Mouse (Mus musculus) ES-E14 (cell line): ENCODE data around the gene Fam83c. TPM values are rescaled to one million over a fixed set of nuclear protein-coding genes. Genes with fewer than 3 reads are reported as not detected.

Experiments
- DNase-seq: peaks from one replicate; pipeline ENCODE4 v3.0.0-alpha.2; 2013; ENCODE audit warnings: low read depth, low spot score
- H3K27ac ChIP-seq: 2 replicates; pipeline ENCODE4 v1.5.1; 2012; ENCODE audit warnings: low read depth, mild to moderate bottlenecking, low read length, moderate library complexity, mixed read lengths; ENCODE audit not compliant: poor library complexity, insufficient read depth, severe bottlenecking
- H3K36me3 ChIP-seq: 2 replicates; pipeline ENCODE4 v1.6.1; 2012; ENCODE audit warnings: mild to moderate bottlenecking, low read length, moderate library complexity, mixed read lengths; ENCODE audit not compliant: control insufficient read depth, poor library complexity, insufficient read depth, severe bottlenecking
- H3K4me1 ChIP-seq, 2 experiments: fragments of 150-350 bp in 1 of 2; sonication (generic) in 1 of 2; 2 replicates each; pipeline ENCODE4 v1.6.1; 2012; ENCODE audit warnings: low read length in 2 of 2, mild to moderate bottlenecking in 1 of 2, mixed read lengths in 1 of 2; ENCODE audit not compliant: control insufficient read depth in 2 of 2, insufficient read depth in 2 of 2, poor library complexity in 1 of 2
- H3K4me3 ChIP-seq, 2 experiments: fragments of 150-350 bp in 1 of 2; sonication (generic) in 1 of 2; 2 replicates each; pipeline ENCODE4 v1.5.1; 2012; ENCODE audit warnings: low read length in 2 of 2, low read depth in 1 of 2, mild to moderate bottlenecking in 1 of 2, mixed read lengths in 1 of 2; ENCODE audit not compliant: insufficient read depth in 1 of 2, poor library complexity in 1 of 2, severe bottlenecking in 1 of 2
- H3K9ac ChIP-seq: 2 replicates; pipeline ENCODE4 v1.6.1; 2012; ENCODE audit warnings: low read depth, mild to moderate bottlenecking, low read length, mixed read lengths; ENCODE audit not compliant: poor library complexity, insufficient read depth, severe bottlenecking
- H3K9me3 ChIP-seq: fragments of 150-350 bp; sonication (generic); 2 replicates; pipeline ENCODE4 v1.6.1; 2012; ENCODE audit warnings: low read depth, mild to moderate bottlenecking, low read length; ENCODE audit not compliant: control insufficient read depth, insufficient read depth
- CHD2 ChIP-seq: IDR thresholded peaks from 2 replicates; pipeline ENCODE4 v1.6.1; 2014; ENCODE audit warnings: mild to moderate bottlenecking, low read depth, low read length, inconsistent platforms
- HCFC1 ChIP-seq: IDR thresholded peaks from 2 replicates; pipeline ENCODE4 v1.6.1; 2012; ENCODE audit warnings: low read length, inconsistent platforms, borderline replicate concordance; ENCODE audit not compliant: insufficient read depth
- MAFK ChIP-seq: IDR thresholded peaks from 2 replicates; pipeline ENCODE4 v1.6.1; 2014; ENCODE audit warnings: mild to moderate bottlenecking, low read depth, low read length, inconsistent platforms; ENCODE audit not compliant: insufficient read depth
- ZC3H11A ChIP-seq: IDR thresholded peaks from 2 replicates; pipeline ENCODE4 v1.6.1; 2012; ENCODE audit warnings: low read depth, mild to moderate bottlenecking, inconsistent platforms, low read length, borderline replicate concordance
- ZNF384 ChIP-seq: IDR thresholded peaks from 2 replicates; pipeline ENCODE4 v1.6.1; 2012; ENCODE audit warnings: low read depth, low read length, inconsistent platforms
- in situ Hi-C, 2 experiments: fragments of 600-800 bp; cut with MboI; formaldehyde crosslinking; loops; one replicate each; pipeline ENCODE4 v1.15.1; 2025; ENCODE audit warnings: low sequenced_read_pairs in 2 of 2, inconsistent platforms in 1 of 2; ENCODE audit not compliant: unreplicated experiment in 2 of 2
- total RNA-seq: library from RNA; depleted of rRNA; stranded (reverse); fragments of 300-350 nt; gene quantifications from 2 replicates; pipeline ENCODE4 v1.2.3, GENCODE M21; 2012

The Fam83c gene
- total RNA-seq, 1 experiment, result 0.13 TPM

DNA sequence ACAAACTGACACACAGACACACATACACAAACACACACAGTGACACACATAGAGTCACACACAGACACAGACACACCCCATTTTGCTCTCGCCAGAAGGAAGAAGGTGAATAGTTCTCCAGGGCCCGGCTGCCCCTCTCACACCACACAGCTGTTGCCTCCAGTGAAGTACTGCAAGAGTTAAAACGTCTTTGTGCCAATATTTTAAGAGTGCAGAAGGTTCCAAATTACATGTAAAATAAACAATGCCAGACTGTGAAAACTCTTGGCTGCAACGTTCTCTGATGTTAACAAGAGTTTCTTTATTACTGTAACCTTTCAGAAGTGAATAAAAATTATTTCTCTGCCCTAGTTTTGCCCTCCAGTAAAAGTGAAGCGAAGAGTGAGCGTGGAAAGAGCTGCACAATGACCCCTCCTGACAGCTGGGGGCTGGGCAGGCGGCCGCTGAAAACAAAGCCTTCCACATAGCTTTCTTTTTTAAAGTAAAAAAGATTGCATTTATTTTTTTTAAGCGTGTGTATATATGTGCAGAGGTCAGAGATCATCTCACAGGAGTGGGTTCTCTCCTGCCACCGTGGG is 38.4 kb upstream of the Fam83c start:
- peaks cover 5% of the 10 kb centered on the region; the same call in 1 of the 2 replicates for H3K36me3 ChIP-seq
- in situ Hi-C loops, result no loop called here
- no peak for DNase-seq

DNA sequence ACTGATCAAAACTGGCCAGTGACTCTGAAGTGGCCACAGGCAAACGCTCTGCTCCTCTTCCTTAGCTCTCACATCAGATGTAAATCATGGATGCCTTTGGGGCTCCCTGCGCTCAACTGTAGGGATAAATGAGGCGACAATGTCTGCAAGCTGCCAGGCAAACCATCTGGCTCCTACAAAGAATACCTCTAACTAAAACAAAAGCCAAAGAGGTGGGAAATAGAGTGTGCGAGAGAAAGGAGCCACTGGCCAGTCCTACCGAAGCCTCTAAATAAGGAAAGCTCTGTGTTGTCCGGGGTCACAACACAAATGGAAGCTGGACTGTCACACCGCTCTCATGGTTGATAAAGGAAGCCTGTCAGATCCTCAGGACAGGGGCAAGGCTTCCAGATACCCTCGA is 37.8 kb upstream of the Fam83c start:
- TF ChIP-seq CHD2, result no peak
- no peak for TF ChIP-seq HCFC1
- no peak for TF ChIP-seq ZNF384

More for the DNA sequence above, 38.4 kb upstream of the Fam83c start:
- Histone ChIP-seq H3K27ac (no peak overlapping the region), H3K4me1 (peaks cover 0 to 4% of the 10 kb centered on the region in 2 experiments; a peak in 1 of 4 replicates), H3K9ac (no peak overlapping the region), H3K4me3 (no peak overlapping the region), H3K9me3 (no peaks in the 10 kb centered on the region)
- TF ChIP-seq MAFK (no peak), ZC3H11A (no peak), CHD2 (no peak), HCFC1 (no peak), ZNF384 (no peak)

DNA sequence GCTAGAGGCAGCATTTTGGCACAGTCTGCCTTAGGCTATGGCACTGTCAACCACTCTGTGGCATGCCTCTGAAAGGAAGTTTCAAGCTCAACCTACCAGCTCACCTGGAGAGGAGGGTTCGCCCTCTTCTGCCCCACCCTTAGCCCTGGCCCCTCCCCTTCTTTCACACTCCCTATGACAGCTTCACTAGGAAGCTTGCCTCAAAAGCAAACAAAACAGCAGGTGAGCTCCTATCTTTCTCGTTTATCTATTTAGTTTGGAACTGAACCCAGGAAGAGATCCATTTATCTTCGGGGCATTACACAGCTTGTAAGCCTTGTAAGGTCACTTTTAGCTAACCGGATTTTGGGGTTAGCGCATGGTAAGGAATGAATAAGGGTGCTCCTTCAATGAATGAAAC is 35.1 kb upstream of the Fam83c start:
- Histone ChIP-seq H3K4me1 (peaks cover 0 to 4% of the 10 kb centered on the region in 2 experiments; a peak in 1 of 4 replicates), H3K9me3 (no peaks in the 10 kb centered on the region), H3K4me3 (no peak overlapping the region), H3K9ac (no peak overlapping the region), H3K27ac (no peak overlapping the region), H3K36me3 (peaks cover 5% of the 10 kb centered on the region; the same call in 1 of the 2 replicates)
- no peak for TF ChIP-seq MAFK
- TF ChIP-seq CHD2, result no peak
- TF ChIP-seq ZC3H11A, result no peak
- TF ChIP-seq HCFC1, result no peak
- no peak for TF ChIP-seq ZNF384
- in situ Hi-C loops, result no loop called here
- no peak for DNase-seq

More for the DNA sequence above, 37.8 kb upstream of the Fam83c start:
- Histone ChIP-seq H3K36me3 (peaks cover 5% of the 10 kb centered on the region; the same call in 1 of the 2 replicates), H3K9ac (no peak overlapping the region), H3K9me3 (no peaks in the 10 kb centered on the region), H3K4me3 (no peak overlapping the region), H3K27ac (no peak overlapping the region), H3K4me1 (peaks cover 0 to 4% of the 10 kb centered on the region in 2 experiments; a peak in 1 of 4 replicates)
- in situ Hi-C loops, result no loop called here
- no peak for DNase-seq

DNA sequence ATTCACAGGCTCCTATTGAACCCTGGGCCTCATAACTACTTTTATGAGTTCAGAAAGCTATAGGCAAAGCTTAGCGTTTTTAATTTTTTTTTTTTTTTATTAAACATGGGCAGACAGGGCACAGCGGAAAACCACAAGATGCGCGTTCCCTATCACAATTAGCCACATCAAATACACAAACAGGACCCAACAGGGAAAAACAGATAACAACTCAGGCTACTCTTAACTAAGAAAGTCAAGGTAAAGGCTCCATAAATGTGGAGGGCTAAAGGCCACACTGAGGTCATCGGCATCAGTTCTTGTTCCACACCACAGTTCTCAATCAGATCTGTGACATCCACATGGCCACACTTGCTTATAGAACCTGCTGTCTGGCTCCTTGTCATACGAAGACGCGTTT is 33.7 kb upstream of the Fam83c start:
- peaks cover 0 to 4% of the 10 kb centered on the region in 2 experiments; a peak in 1 of 4 replicates for H3K4me1 ChIP-seq

DNA sequence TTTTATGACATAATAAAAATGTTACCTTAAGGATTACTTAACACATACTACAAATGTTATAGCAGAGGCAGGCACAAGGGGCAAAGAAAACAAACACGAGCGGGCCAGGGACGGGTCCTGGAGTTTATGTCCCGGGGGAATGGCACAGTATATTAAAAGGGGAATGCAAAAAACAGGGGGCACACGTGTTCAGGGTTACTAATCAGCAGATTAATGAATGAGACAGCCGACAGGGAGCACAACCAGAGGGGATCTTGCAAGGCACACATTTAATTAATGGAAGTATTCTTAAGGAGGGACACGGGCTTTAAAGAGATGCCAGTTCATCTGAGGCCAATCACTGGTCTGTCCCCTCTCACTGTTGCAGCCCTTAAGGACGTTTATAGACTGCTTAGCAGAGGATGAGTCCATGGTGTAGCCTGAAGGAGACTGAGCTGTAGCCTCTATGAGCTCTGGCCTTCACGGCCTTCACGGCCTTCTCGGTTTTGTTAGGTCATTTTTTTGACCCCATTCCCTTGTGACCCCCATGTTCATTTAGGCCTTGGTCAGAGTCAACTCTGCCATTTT is 28.7 kb upstream of the Fam83c start:
- in situ Hi-C loops, result no loop called here
- no peak overlapping the region for H3K9ac ChIP-seq
- DNase-seq, result no peak
- H3K4me3 ChIP-seq, result no peak overlapping the region
- TF ChIP-seq MAFK, result no peak
- TF ChIP-seq ZNF384, result no peak
- no peak for TF ChIP-seq CHD2
- no peak for TF ChIP-seq ZC3H11A
- TF ChIP-seq HCFC1, result no peak
- H3K9me3 ChIP-seq, result no peaks in the 10 kb centered on the region
- no peak overlapping the region for H3K27ac ChIP-seq
- no peaks in the 10 kb centered on the region; a peak in 1 of 4 replicates for H3K4me1 ChIP-seq
- peaks cover 12% of the 10 kb centered on the region; the same call in 1 of the 2 replicates for H3K36me3 ChIP-seq

More for the DNA sequence above, 33.7 kb upstream of the Fam83c start:
- H3K4me3 ChIP-seq, result no peak overlapping the region
- H3K9ac ChIP-seq, result no peak overlapping the region
- in situ Hi-C loops, result no loop called here
- no peak for DNase-seq
- H3K9me3 ChIP-seq, result no peaks in the 10 kb centered on the region
- no peak overlapping the region for H3K27ac ChIP-seq
- TF ChIP-seq ZC3H11A (no peak), ZNF384 (no peak)
- H3K36me3 ChIP-seq, result peaks cover 2% of the 10 kb centered on the region; the same call in 1 of the 2 replicates
